Mouse (Mus musculus) neural tube, embryonic 10.5 days (tissue): Measurements from ENCODE around the gene Atp1b2.

Experiments
- DNase-seq: peaks from one replicate; pipeline ENCODE4 v3.0.0-alpha.2; 2017; ENCODE audit warnings: low spot score; ENCODE audit errors: extremely low spot score

Atp1b2 gene

GRCm38 (mm10) chr11:69580572-69581146 lies 25.1 kb downstream of the Atp1b2 start:
- no peak for DNase-seq

- peak; percentile 84 for DNase-seq
These were observed 25.6 kb downstream of the Atp1b2 start, which contains the start of the genes Wrap53 and Trp53 for GRCm38 (mm10) chr11:69580091-69580514. TSS of gene Wrap53 (minus strand) at chr11:69580255. TSS of gene Trp53 (plus strand) at chr11:69580359.

GRCm38 (mm10) chr11:69579128-69580017 lies 26.4 kb downstream of the Atp1b2 start:
- DNase-seq, result peak; percentile 98

DNA sequence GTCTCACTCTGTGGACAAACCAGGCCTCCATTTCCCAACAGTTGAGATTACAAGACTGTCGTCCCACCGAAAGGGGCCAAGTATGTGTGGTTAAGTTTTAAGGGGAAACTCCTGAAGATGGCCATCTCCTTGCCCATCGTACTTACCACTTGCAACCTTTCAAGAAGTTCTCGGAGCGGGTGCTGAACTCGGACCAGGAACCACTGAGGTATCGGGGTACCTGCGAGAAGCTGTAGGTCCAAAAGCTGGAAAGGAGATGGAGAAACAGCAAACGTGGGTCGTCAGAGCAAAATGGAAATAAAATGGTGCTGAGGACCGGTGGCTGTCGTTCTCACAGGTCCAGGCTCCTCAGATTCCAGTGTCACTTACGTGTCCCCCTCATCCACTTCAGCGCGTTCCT lies 27.4 kb downstream of the Atp1b2 start:
- no peak for DNase-seq

DNA sequence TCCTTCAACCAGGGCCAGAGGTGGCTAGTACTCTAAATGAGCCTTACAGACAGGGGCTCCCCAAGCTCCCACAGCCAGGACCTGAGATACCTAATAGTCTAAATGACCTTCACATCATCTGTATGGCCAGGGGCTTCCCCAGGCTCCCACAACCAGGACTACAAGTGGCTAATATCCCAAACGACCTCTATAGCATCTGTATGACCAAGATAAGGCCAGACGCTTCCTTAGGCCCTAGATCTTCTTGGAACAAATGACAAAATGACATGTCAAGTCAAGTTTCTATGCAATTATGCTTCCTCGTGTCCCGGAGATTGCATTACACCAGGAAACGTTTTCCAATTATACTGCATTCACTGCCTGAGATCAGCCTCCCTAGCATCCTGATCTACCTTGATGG lies 29.4 kb downstream of the Atp1b2 start:
- DNase-seq, result no peak

DNA sequence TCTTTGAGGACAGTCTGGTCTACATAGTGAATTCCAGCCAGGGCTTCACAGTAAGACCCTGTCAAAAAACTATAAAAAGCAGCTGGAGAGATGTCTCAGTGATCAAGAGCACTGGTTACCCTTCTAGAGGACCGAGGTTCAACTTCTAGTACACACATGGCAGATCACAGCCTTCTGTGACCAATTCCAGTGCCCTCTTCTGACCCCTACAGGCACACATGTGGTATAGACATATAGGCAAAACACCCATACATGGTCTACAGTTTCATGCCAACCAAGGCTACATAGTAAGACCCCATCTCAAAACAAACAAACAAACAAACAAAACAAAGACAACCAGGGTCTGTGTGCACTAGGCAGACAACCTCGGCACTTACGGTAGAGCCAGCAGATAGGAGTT lies 30.5 kb downstream of the Atp1b2 start:
- DNase-seq, result no peak

- no peak for DNase-seq
These were observed 40.6 kb downstream of the Atp1b2 start for GRCm38 (mm10) chr11:69565131-69565530.

- DNase-seq, result no peak
These were observed 41.4 kb downstream of the Atp1b2 start for GRCm38 (mm10) chr11:69564391-69564790.

- DNase-seq, result no peak
These were observed 42.4 kb downstream of the Atp1b2 start for GRCm38 (mm10) chr11:69563373-69563772.

- peak; percentile 63 for DNase-seq
These were observed 44.6 kb downstream of the Atp1b2 start for GRCm38 (mm10) chr11:69560896-69561854.

GRCm38 (mm10) chr11:69559851-69560765 lies 45.6 kb downstream of the Atp1b2 start, which contains the start of gene Efnb3:
TSS of gene Efnb3 (minus strand) at chr11:69560205.
- DNase-seq, result peak; percentile 79

GRCm38 (mm10) chr11:69559183-69559582 lies 46.6 kb downstream of the Atp1b2 start:
- peak; percentile 47 for DNase-seq

DNA sequence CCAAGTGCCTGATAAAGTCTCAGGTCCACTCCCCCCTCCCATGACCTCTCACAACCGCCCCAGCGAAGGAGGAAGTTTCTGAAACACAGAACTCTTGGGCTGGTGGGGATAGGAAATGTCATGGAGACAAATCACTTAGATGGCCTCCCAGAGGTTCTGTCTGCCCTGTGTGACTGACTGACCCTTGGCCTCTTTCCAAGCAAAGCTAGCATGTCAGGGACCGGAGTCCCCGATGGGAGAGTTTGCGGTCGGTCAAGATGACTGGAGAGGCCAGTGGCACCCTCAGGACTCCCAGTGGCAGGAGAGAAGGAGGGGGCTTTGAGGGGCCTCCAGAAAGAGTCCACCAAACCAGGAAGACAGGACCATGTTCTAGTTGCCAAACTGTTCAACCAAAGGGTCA lies 47.0 kb downstream of the Atp1b2 start:
- no peak for DNase-seq

DNA sequence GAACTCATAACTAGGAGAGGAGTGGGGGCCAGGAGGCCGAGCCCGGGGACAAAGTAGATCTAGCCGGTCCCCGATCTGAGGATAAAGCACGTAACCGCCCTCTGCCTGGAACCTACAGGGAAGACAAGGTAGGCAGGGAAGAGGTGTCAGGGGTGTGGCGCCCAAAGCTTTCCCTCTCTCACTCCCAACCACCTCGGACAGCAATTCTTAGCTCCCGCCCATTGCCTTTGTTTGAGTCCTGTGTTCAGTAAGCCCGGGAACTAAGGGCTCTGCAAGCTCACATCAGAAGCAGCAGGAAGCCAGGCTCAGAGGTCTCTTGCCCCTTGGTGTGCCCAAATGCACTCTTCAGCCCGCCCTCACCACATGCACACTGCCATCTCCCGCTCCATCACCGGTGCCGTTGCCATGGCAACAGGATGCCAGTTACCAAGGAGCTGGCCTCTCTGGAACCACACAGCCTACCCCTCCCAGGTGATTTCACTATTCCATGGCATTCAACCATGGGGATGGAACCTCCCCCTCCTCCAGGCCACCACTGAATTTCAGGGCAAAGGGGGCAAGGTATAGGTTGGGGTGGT lies 48.3 kb downstream of the Atp1b2 start:
- DNase-seq, result peak; percentile 57

GRCm38 (mm10) chr11:69554539-69555140 lies 51.1 kb downstream of the Atp1b2 start:
- no peak for DNase-seq

DNA sequence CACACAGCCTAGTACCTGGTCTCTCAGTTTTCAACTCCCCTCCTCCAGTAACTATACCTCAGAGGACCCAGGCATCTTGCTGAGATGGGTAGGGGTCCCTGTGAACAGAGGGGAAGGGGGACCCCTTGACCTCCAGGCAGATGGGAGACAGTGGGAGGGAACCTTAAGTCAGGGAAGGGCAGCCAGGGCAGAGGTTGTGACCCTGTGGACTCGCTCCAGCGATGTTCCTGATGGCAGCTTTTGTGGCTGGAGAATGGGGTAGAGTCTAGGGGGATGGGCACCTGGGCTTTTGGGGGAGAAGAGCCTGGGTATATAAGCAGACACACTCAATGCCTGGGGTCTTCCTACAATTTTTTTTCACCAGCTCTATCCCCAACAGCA lies 52.4 kb downstream of the Atp1b2 start:
- DNase-seq, result peak; percentile 50

DNA sequence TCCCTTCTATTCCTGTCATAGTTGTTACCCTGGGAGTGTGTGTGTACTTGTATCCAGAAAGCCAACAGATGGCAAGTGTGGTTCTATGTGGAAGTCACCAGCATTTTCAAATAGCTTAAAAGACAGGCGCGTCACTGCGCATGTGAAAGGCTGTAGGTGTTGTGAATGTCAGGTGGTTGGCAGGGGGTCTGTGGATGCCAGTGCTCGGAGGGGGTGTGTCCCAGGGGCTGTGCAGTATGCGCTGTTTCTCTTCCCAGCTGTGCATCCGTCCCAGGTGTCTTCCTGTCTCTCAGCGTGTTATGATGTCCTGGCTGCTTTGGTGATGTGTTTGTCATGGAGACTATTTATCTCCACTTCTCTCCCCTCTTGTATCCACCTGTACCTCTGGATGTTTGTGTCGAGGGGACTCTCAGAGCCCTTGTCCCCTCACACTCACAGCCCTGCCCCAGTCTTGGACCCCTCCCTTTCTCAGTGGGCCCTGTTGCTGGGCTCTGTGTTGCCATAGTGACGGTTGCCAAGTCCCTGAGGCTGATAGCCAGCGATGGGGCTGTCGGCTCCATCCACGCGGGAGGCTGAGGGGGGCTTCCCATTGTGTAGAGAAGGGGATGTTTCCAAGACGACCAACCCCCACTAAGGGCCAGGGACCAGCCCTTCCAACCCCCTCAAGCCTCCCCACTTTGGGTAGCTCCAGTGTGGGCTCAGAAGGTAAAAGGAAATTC lies 53.0 kb downstream of the Atp1b2 start:
- DNase-seq, result peak; percentile 86

GRCm38 (mm10) chr11:69551310-69551709 lies 54.4 kb downstream of the Atp1b2 start:
- no peak for DNase-seq
